Mouse (Mus musculus): ENCODE measurements around the gene Dpf2. TPM values are rescaled to one million over a fixed set of nuclear protein-coding genes. Genes with fewer than 3 reads are reported as not detected.

Dpf2 gene
- total RNA-seq, 2 experiments from 2014 or later: 87.8 to 88.4 TPM

DNA sequence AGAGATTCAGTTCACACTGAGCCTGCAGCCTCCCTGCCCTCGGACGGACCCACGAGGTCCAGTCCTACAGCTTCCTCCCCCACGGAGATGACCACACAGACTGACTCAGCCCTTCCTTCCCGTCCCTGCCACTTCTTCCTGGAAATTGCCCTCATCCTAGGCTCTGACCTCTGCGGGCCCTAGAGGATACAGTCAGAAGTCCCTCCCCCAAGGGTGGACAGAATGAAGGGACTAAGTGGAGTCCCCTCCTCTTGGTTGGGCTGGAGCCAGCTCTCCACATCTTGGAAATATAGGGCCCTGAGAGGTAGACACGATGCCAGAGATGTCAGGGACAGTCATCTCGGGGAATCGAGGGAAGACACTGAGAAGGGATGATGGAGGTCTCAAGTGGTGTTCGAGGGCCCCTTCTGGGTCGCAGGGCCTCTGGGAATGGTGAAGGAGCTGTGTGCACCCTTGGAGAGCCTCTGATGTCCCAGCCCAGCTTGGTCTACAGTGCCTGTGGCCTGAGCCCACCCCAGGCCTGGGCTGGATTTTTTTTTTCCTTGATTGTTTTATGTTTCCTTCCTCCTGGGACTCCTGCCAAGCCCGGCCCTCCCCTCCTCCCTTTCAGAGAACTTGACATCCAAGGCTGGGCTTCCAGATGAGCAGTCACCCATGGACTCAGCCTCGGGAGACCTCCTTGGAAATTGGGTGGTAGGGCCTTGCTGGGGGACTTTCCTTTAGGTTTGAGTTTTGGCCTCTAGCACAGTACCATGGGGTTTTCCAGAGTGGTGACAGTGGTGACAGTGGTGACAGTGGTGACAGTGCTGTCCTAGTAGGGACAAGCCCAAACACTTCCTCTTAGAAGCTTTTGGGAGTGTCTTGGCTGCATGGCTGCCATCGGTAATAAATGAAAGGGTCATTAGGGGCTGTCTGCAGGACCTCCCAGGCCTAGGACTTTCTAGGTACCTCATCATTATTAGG is 17.1 kb upstream of the Dpf2 start:
- peak; percentile 69 for DNase-seq
- peak overlapping the region; percentile 18; the same call in 1 of the 2 replicates for H3K4me3 ChIP-seq
- H3K27ac ChIP-seq: peak overlapping the region; percentile 80
- intact Hi-C loops (cut with DNase I): no loop called here
- TF ChIP-seq CTCF (IDR thresholded peaks at IDR 0.05): no peak

DNA sequence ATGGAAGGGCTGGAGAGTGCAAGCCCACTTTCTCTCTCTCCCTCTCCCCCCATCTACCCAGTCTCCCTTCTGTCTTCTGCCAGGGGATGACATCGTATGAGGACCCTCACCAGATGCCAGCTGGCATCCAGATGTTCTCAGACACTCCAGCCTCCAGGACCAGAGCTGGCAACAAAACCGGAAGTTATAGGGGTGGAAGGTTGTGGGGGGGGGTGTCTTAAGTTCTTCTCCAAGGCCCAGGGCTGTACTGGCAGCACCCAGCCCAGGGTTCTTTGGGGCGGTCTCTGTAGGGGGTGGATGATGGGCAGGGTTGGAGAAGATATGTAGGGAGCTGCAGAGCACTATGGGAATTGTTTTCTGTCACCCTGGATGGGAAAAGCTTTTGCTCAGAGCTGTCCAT is 15.7 kb upstream of the Dpf2 start:
- H3K4me3 ChIP-seq: no peak overlapping the region
- TF ChIP-seq CTCF (IDR thresholded peaks at IDR 0.05): no peak
- DNase-seq: no peak
- H3K27ac ChIP-seq: no peak overlapping the region
- intact Hi-C loops (cut with DNase I): no loop called here

DNA sequence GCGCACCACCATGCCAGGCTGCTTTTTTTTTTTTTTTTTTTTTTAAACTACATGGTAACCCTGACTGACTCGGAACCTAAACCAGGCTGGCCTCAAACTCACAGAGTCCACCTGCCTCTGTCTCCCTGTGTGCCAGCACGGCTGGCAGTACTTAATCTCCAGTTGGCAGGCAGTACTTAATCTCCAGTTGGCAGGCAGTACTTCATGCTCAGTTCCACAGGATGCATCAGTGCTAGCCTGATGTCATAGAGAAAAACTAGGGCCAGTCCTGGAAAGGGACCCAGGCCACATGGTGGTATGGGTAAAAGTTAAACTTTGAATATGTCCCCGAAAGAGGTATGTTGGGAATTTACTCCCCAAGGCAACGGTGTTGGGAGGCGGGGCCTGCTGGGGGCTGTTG is 15.3 kb upstream of the Dpf2 start:
- DNase-seq: peak; percentile 61
- intact Hi-C loops (cut with DNase I): no loop called here
- no peak for TF ChIP-seq CTCF (IDR thresholded peaks at IDR 0.05)
- H3K27ac ChIP-seq: no peak overlapping the region
- H3K4me3 ChIP-seq: no peak overlapping the region

DNA sequence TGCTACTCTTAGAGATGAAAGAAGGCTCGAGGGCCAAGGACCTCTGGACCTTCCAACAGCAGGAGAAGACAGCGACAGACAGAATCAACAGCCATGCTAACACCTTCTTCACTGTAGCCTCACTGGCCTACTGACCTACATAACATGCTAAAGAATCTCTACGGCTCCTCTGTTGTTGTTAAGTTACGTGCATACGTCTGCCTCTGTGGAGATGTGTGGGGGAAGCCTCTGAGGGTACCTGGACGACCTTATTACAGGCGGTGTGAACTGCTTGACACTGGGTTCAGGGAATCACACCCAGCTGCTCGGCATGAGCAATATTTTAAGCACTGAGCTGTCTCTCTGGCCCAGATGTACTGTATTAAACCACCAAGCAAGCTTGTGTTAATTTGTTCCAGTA is 14.7 kb upstream of the Dpf2 start:
- 0 out of 2 replicates have a peak overlapping the region, but pooled peaks have one; percentile 1 for H3K27ac ChIP-seq
- H3K4me3 ChIP-seq: no peak overlapping the region
- no peak for TF ChIP-seq CTCF (IDR thresholded peaks at IDR 0.05)
- no peak for DNase-seq
- intact Hi-C loops (cut with DNase I): no loop called here

DNA sequence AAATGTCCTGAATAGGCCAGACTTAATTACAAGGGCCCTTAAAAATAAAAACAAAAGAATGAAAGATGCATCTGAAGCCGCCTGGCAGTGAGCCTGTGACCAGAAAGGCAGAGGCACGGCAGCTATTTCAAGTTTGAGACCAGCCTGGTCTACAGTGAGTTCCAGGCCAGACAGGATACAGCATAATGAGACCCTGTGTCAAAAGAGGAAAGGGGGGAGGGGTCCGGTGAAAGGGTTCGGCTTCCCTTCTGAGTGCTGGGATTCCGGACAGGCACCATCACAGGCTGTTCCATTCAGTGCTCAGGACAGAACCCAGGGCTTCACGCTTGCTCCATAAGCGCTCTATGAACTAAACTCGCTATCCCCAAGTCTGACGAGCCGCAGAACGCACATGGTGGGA is 14.2 kb upstream of the Dpf2 start:
- no peak for TF ChIP-seq CTCF (IDR thresholded peaks at IDR 0.05)
- 0 out of 2 replicates have a peak overlapping the region, but pooled peaks have one; percentile 1 for H3K27ac ChIP-seq
- DNase-seq: no peak
- H3K4me3 ChIP-seq: no peak overlapping the region
- intact Hi-C loops (cut with DNase I): no loop called here

DNA sequence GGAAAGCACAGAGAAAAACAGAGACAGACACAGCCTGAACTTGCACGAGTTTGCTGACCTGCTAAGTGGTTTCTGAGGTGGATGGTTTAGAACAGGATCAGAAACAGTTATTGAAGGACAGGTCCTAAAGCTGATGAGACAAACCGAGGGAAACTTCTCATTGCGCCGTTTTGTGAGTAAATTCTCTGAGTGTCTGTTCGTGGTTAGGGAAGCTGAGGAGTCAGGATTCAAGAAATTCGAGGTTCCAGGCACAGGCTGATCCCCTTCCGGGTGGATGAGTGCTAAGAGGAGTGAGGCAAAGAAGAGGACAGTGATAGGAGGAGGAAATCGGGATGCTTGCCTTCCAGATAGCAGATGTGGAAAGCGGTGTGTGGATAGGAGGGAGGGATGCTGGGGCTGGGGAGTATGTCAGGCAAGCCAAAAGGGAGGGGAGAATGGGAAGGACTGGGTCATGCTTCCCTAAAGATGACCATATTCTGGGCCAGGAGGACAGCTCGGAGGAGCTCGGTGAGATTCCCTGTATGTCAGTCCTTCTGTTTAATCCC is 12.6 kb upstream of the Dpf2 start:
- DNase-seq: peak; percentile 11
- intact Hi-C loops (cut with DNase I): loop anchor here (2.0 kb wide), 1 partner anchor 15 kb away; no protein-coding TSS in a partner anchor
- Histone ChIP-seq H3K4me3 (peak overlapping the region; percentile 92), H3K27ac (peak overlapping the region; percentile 96)
- no peak for TF ChIP-seq CTCF (IDR thresholded peaks at IDR 0.05)

DNA sequence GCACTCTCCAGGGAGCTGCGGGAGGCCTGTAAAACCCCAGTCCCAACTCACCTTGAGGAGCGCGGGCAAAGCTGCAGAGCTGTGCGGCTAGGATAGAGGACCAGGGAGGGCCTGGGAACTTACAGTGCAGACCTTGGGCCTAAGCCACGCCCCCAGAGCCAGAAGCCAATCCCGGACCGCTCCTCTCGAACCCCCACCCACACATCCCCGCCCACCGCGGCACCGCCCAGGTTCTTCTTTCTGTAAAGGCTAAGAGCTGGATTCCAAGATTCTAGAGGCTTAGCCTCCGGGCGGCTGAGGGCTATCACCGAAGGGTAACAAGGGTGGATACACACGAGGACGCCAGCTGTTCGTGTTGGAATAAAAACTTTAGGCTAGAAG is 11.9 kb upstream of the Dpf2 start, which contains the start of gene Cdc42ep2:
Cdc42ep2 (minus strand) TSS at position 104 of the 381 bp plus-strand sequence.
- peak within 1 kb of the TSS; percentile 92 for H3K4me3 ChIP-seq
- intact Hi-C loops (cut with DNase I): loop anchor here (1.0 to 5.0 kb wide), 4 partner anchors 16 to 123 kb away; partner anchors contain the start of genes Capn1 and Syvn1
- peak within 1 kb of the TSS; percentile 96 for H3K27ac ChIP-seq
- no peak for TF ChIP-seq CTCF (IDR thresholded peaks at IDR 0.05)
- DNase-seq: peak; percentile 99

DNA sequence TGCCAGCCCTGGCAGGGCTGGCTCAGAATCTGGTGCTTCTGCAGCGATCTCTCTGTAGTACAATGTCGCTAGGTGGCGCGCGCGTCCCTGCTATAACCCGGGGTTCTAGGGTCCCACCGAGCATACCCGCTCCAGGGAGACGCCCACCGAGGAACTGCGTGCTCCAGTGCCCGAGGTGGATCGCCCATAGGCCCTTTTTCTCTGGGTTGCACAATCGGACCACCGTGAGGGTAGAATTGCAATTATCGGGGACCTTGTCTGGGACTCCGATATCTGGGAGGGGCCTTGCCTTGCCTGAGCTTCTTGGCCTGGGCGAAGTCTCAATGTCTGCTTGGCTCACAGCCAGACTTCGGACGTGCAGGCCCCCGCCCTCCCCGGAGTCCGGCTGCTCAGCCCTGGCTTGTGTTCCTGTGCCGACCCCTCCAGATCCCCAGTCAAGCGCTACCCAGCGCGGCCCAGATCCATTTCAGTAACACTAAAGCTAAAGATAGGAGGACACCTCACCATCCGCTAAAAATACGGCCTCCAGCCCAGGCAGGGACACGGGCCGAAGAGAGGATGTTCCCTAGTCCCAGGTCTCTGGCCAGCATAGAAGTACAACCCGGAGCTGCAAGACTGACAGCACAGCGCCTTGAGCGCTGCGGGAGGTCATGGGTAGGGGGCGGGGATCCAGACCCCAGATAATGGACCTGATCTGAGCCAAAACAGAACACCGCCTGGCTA is 11.3 kb upstream of the Dpf2 start:
- intact Hi-C loops (cut with DNase I): loop anchor here (1.0 to 5.0 kb wide), 4 partner anchors 17 to 123 kb away; partner anchors contain the start of genes Capn1 and Syvn1
- DNase-seq: peak; percentile 97
- TF ChIP-seq CTCF (IDR thresholded peaks at IDR 0.05): peak; percentile 90
- Histone ChIP-seq H3K27ac (peak overlapping the region; percentile 96), H3K4me3 (peak overlapping the region; percentile 92)

DNA sequence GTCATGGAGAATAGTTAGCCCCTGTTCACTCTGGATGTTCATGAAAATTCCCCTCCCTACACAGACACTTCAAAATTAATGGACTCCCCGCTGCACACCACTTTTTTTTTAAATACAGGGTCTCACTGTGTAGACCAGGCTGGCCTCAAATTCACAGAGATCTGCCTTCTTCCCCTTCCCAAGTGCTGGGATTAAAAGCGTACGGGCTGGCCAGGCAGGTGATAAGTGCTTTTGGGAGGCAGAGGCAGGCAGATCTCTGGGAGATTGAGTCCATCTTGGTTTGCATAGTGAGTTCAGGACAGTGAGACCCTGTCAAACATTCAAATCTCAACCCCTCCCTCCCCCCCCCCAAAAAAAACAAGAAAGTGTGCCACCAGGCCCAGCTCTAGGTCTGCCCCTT is 10.2 kb upstream of the Dpf2 start:
- no peak for DNase-seq
- intact Hi-C loops (cut with DNase I): loop anchor here (5.0 kb wide), 2 partner anchors 94 to 124 kb away; partner anchors contain the start of genes Capn1 and Syvn1
- peak overlapping the region; percentile 92 for H3K4me3 ChIP-seq
- TF ChIP-seq CTCF (IDR thresholded peaks at IDR 0.05): no peak
- peak overlapping the region; percentile 96 for H3K27ac ChIP-seq

DNA sequence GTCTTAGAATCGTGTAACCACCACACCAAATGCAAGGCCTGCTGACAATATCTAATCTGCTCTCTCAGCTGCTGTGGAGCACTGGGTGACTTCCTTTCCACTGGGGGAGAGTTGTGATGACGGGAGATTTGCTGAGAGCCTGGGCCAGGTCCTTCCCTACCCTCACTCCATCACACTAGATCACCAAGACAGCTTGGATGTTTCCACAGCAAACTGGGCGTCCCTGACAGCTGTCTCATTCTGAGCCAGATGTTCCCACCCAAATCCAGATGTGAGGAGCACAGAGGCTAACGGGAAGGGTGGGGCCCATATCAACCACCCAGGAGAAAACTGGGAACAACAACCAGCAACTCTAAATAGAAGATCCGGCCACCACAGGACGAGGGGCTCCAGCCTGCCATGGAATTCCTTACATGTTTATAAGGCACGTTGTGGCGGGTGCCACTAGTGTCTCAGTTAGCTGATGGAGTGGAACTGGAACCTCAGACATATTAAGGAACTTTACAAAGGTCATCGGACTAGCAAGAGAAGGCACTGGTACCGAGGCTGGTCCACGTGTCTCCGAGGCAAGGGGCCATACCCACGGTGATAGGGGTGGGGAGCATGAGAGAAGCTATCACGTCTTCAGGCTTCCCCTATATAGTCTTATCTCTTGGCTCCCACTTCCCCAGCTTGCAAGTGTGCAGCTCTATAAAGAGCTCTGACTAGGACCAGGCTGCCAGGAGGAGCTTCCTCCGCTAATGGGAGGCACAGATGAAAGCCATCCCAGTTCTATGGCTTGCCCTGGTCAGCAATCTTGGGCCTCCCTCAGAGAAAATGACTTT is 9.5 kb upstream of the Dpf2 start:
- no peak for TF ChIP-seq CTCF (IDR thresholded peaks at IDR 0.05)
- Histone ChIP-seq H3K4me3 (peak overlapping the region; percentile 92), H3K27ac (peak overlapping the region; percentile 96)
- DNase-seq: peak; percentile 65
- intact Hi-C loops (cut with DNase I): loop anchor here (5.0 kb wide), 2 partner anchors 95 to 125 kb away; partner anchors contain the start of genes Capn1 and Syvn1

DNA sequence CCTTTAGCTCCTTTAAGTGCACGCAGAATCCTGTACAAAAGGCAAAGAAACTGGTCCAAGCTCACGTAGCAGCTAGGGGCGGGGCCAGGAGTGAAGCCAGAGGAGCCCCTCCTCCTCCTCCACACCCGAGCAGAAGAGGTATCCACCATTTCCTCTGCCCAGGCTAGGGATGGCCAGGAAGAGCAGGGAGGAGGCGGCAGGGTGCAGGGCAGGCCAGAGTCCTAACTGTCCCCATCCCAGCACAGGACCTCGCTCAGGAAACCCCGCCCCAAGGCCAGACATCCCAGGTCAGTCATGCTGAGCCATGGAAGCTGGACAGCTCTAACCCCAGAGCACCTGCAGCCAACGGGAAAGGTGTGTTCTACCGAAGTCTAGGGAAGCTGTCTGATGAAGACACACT is 8.9 kb upstream of the Dpf2 start:
- H3K4me3 ChIP-seq: peak overlapping the region; percentile 92
- peak; percentile 49 for DNase-seq
- intact Hi-C loops (cut with DNase I): loop anchor here (5.0 kb wide), 2 partner anchors 96 to 126 kb away; partner anchors contain the start of genes Capn1 and Syvn1
- H3K27ac ChIP-seq: peak overlapping the region; percentile 96
- TF ChIP-seq CTCF (IDR thresholded peaks at IDR 0.05): no peak

All from gastrocnemius, adult 2 months (tissue).